Mouse (Mus musculus) lung, embryonic 16.5 days (tissue): ENCODE data around the gene Bicra. TPM values are rescaled to one million over a fixed set of nuclear protein-coding genes. Genes with fewer than 3 reads are reported as not detected.

ENCODE experiments used
- ATAC-seq: fragments of 200-750 bp; cut with Nextera tagmentation; 2 replicates; pipeline ENCODE4 v1.8.0; 2017; ENCODE audit warnings: low read depth, mild to moderate bottlenecking, moderate library complexity
- H3K27ac ChIP-seq: fragments of 300-500 bp; sonication (generic); 2 replicates; pipeline ENCODE4 v1.5.1; 2014; ENCODE audit warnings: mild to moderate bottlenecking, control low read depth, low read length
- H3K27me3 ChIP-seq: fragments of 300-500 bp; sonication (generic); 2 replicates; pipeline ENCODE4 v1.6.1; 2014; ENCODE audit warnings: low read depth, low read length, mixed read lengths; ENCODE audit not compliant: control insufficient read depth, insufficient read depth
- H3K36me3 ChIP-seq: fragments of 300-500 bp; sonication (generic); 2 replicates; pipeline ENCODE4 v1.6.1; 2014; ENCODE audit warnings: low read length; ENCODE audit not compliant: control insufficient read depth, insufficient read depth
- H3K4me1 ChIP-seq: fragments of 300-500 bp; sonication (generic); replicated peaks from 2 replicates; pipeline ENCODE4 v1.6.1; 2014; ENCODE audit warnings: low read length, mixed read lengths; ENCODE audit not compliant: control insufficient read depth, insufficient read depth
- H3K4me2 ChIP-seq: fragments of 300-500 bp; sonication (generic); 2 replicates; pipeline ENCODE4 v1.6.1; 2014; ENCODE audit warnings: low read depth, low read length, control low read depth
- H3K4me3 ChIP-seq: fragments of 300-500 bp; sonication (generic); 2 replicates; pipeline ENCODE4 v1.5.1; 2014; ENCODE audit warnings: mild to moderate bottlenecking, low read length, control low read depth
- H3K9ac ChIP-seq: fragments of 300-500 bp; sonication (generic); 2 replicates; pipeline ENCODE4 v1.6.1; 2014; ENCODE audit warnings: low read length, control low read depth
- H3K9me3 ChIP-seq: fragments of 300-500 bp; sonication (generic); 2 replicates; pipeline ENCODE4 v1.6.1; 2016; ENCODE audit warnings: low read length; ENCODE audit not compliant: control insufficient read depth
- WGBS: fragments of 180-500 bp; shearing (Covaris S2); extraction: QIAGEN DNeasy Blood & Tissue Kit; methylation state at CpG from one replicate; pipeline ENCODE4 v1.1.7; 2014; 5-methylcytosine and 5-hydroxymethylcytosine counted together
- polyA plus RNA-seq: library from polyadenylated mRNA; unstranded; fragments of >200 nt; fragmentation: Nextera tagmentation; extraction: Ambion mirVana; gene quantifications from 2 replicates; pipeline ENCODE4 v1.2.1, GENCODE M21; 2015

The Bicra gene
- polyA plus RNA-seq, 1 experiment from 2014 or later: 5.9 TPM

DNA sequence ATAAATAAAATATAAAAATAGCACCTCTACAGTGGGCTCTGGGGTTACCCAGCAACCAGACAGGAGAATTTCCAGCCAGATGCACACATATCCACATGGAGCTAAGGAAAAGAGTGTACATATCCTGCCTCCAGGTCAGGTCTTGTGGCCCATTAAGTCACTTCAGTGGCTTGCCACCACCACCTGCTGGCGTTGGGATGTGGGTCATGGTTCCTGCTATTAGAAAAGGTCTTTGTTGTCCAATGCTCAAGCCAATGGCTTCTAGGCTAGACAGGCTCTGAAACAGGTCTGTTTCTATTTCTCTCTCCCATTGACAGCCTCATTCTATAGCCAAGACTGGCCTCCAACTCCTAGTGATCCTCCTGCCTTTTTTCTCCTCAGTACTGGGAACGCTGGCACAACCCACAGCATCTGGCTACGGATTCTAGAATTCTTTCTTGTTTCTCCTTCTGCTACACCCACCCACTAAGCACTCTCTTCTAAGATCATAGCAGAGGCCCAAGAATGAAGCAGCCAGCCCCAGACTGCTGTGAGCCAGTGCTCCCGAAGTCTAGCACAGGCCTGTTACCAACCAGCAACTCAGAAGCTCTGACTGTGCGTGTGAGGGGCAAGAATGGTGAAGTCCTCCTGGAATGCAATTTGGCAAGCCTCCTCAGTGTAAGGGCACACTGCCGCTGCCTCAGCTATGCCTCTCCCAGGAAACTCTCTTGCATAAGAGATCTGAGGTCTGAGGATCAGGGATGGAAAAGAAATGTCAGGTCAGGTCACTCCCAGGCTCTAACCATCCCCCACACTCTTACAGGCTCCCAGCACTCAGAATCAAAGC lies 19.4 kb downstream of the Bicra start:
- H3K27me3 ChIP-seq: no peaks in the 10 kb centered on the region
- H3K9ac ChIP-seq: no peak overlapping the region
- no peak overlapping the region for H3K4me3 ChIP-seq
- H3K27ac ChIP-seq: no peak overlapping the region
- peak; percentile 41; the same call in 1 of the 2 replicates for ATAC-seq
- 72% methylated on average over 6 of the region's 6 CpGs for WGBS
- H3K4me2 ChIP-seq: no peak overlapping the region
- H3K36me3 ChIP-seq: no peaks in the 10 kb centered on the region
- H3K4me1 ChIP-seq: peaks cover 8% of the 10 kb centered on the region; the same call in 1 of the 2 replicates
- no peaks in the 10 kb centered on the region for H3K9me3 ChIP-seq

DNA sequence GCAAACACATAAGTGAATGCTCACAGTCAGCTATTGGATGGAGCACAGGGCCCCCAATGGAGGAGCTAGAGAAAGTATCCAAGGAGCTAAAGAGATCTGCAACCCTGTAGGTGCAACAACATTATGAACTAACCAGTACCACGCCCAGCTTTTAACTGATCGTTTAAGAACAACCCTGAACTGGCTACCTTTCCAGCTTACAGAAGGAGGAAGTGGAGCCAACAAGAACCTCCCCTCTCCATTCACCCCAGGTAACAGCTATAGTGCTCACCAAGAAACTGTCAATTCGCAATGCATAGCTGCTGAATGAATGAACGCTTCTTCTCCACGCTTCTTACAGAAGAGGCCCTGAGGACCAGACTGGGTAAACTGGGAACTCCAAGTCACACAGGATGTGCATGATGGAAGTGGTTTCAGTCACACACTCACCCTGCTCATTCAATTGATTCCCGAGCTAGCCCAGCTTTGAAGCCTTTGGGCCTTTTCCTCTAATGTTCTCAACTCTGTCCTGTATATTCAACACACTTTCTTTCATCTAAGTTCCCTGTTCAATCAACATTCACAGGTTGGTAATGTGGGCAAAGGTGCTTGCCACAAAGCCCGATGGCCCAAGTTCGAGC lies 23.0 kb downstream of the Bicra start:
- no peaks in the 10 kb centered on the region for H3K27me3 ChIP-seq
- no peaks in the 10 kb centered on the region for H3K9me3 ChIP-seq
- no peak overlapping the region for H3K4me3 ChIP-seq
- H3K4me1 ChIP-seq: peaks cover 12% of the 10 kb centered on the region; the same call in 1 of the 2 replicates
- no peak overlapping the region for H3K9ac ChIP-seq
- no peak overlapping the region for H3K27ac ChIP-seq
- H3K4me2 ChIP-seq: no peak overlapping the region
- ATAC-seq: no peak
- WGBS: 82% methylated on average over 8 of the region's 8 CpGs
- no peaks in the 10 kb centered on the region for H3K36me3 ChIP-seq

DNA sequence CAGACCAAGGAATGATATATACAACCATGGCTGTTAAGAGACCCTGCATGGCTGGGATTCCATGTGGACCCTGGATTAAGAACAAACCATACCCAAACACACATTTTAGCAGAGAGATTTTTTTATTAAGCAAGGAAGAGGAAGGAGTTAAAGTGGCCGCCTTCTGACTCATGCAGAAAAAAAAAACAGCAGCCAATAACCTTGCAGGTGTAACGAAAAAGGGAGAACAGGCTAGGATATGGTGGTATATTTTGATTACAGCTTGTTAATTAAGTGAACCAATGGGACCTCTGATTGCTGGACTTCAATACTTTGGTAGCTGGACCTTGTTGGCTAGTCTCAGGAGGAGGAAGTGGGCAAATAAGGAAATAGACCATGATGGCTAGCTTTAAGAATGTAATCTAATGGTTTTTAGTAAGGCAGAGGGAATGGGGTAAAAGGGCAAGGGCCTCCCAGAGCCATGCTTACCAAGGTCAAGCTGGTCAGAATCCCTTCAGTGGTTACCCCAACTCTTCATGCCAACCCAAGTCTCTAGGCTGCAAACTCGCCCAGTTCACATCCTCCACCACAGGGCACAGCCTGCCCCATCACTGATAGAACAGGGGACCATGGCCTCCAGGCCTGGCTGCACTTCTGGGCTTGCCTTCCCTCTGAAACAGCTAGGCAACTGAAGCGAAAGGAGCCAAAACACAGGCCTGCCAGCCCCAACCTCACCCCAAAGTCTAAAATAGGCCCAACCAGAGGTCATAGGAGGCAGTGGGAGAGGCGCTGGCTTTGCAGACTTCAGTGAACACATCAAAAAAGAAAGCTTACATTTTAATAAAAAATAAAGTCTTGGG lies 28.2 kb downstream of the Bicra start:
- no peak overlapping the region for H3K4me2 ChIP-seq
- peaks cover 3% of the 10 kb centered on the region; the same call in 1 of the 2 replicates for H3K4me1 ChIP-seq
- peak overlapping the region; percentile 10; the same call in 1 of the 2 replicates for H3K27ac ChIP-seq
- no peak overlapping the region for H3K9ac ChIP-seq
- H3K36me3 ChIP-seq: no peaks in the 10 kb centered on the region
- no peaks in the 10 kb centered on the region for H3K9me3 ChIP-seq
- H3K27me3 ChIP-seq: no peaks in the 10 kb centered on the region
- no peak overlapping the region for H3K4me3 ChIP-seq
- 73% methylated on average over 5 of the region's 5 CpGs for WGBS
- no peak for ATAC-seq

DNA sequence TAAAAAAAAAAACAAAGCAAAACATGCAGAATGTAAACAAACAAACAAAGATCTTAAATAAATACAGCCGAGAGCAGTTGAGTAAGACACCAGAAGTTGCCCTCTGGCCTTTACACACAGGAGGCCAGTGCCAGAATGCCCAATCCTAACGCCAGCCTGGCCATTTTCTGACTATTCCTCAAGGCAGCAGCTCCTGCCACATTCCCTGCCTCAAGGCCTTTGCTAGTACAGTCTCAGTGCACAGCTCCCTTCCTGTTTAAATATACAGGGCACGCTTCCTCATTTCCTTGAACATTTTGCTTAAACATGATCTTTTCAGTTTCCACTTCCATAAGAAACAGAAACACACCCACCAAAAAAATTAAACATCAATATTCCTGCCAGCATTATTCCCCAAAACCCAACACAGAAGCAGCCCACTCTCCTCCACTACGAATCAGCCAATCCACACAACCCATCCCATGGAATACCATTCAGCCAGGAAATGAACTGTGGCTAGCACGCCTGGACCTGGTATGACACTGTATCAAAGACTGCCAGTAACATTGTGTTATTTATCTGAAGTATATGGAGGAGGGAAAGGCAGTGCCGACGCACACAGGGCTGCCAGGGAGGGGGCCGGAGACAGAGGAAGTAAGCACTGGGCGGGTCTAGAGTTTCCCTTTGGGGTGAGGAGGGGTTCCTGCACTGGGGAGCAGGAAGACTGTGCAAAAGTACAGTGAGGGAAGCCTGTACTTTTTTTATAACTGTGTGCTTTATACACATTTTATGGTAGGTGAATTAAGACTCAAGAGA lies 29.5 kb downstream of the Bicra start:
- Histone ChIP-seq H3K4me2 (no peak overlapping the region), H3K9ac (no peak overlapping the region), H3K9me3 (no peaks in the 10 kb centered on the region), H3K27ac (peak overlapping the region; percentile 10), H3K4me3 (no peak overlapping the region), H3K4me1 (peaks cover 3% of the 10 kb centered on the region; the same call in 1 of the 2 replicates), H3K27me3 (no peaks in the 10 kb centered on the region), H3K36me3 (no peaks in the 10 kb centered on the region)
- 53% methylated on average over 9 of the region's 9 CpGs for WGBS
- ATAC-seq: peak; percentile 87

DNA sequence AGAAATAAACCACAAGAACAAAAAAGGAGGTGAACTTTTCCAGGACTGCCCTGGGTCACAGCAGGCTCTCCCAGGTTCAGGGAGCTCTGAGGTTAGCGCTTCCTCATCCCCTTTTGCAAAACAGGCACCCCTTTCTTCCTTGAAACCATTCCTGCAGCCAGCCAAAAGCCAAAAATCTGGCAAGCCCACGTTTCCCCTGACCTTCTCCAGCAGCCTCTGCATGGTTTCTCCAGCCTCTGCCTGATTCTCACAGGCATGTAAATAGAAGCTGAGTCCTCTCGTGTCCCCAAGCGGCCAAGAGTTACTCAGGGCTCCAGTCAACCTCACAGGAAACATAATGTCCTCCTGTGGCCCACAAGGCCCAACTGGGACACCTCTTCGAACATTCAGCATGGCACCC lies 32.3 kb downstream of the Bicra start:
- Histone ChIP-seq H3K9me3 (no peaks in the 10 kb centered on the region), H3K9ac (no peak overlapping the region), H3K27me3 (no peaks in the 10 kb centered on the region), H3K36me3 (no peaks in the 10 kb centered on the region), H3K4me1 (no peaks in the 10 kb centered on the region; the same call in 1 of the 2 replicates), H3K4me2 (no peak overlapping the region), H3K27ac (no peak overlapping the region), H3K4me3 (no peak overlapping the region)
- no peak for ATAC-seq
- 82% methylated on average over 5 of the region's 5 CpGs for WGBS

DNA sequence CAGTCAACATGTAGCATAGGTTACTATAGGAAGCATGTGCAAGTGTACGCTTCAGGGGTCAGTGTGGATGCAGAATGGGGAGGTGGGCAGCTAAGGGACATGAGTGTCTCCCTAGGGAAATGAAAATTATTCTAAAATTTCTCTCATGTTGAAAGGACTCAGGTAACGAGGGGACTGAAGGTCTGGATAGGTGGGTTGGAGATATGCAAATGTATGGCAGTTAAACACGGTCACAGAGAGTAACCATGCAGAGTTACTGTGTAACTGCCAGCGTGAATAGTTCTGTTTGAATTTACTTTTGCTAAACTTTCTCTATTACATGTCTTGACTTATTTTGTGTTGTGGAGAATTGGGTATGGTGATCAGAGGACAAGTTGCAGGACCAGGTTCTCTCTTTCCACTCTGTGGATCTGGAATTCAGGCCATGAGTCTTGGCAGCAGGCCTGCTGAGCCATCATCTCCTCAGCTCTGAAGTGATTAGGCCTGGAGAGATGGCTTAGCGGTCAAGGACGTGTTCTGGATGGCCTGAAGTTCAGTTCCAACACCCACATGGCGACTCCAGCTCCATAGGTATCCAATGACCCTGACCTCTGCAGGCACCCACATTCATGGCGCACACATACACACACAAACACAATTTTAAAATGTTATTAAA lies 33.1 kb downstream of the Bicra start:
- H3K27ac ChIP-seq: no peak overlapping the region
- WGBS: 80% methylated on average over 8 of the region's 8 CpGs
- no peak for ATAC-seq
- H3K4me3 ChIP-seq: no peak overlapping the region
- no peak overlapping the region for H3K9ac ChIP-seq
- H3K36me3 ChIP-seq: no peaks in the 10 kb centered on the region
- H3K4me2 ChIP-seq: no peak overlapping the region
- H3K9me3 ChIP-seq: no peaks in the 10 kb centered on the region
- no peaks in the 10 kb centered on the region for H3K27me3 ChIP-seq
- H3K4me1 ChIP-seq: no peaks in the 10 kb centered on the region; the same call in 1 of the 2 replicates

DNA sequence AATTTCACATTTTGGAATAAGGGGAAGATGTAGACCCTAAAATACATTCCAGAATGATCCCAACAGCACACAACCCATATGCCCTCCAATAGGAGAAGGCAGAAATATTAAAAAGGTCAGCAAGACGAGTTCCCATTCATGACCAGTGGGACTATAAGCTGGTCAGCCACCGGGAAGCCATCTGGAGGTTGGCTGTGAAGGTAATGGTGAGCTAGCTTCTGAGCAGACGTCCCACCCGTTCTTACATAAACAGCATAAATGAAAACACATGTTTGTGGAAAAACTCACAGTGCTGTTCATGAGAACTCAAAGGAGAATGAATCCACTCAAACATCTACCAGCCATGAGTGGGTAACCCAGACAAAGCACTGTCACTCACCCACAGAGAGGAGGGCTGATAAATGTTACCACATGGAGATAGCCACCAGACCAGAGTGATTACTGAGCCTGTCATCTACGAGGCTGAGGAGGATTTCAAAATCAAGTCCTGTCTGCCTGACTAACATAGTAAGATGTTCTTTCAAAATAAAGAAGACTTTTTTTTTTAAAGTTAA lies 33.9 kb downstream of the Bicra start:
- ATAC-seq: no peak
- H3K36me3 ChIP-seq: no peaks in the 10 kb centered on the region
- H3K9me3 ChIP-seq: no peaks in the 10 kb centered on the region
- no peak overlapping the region for H3K4me3 ChIP-seq
- 77% methylated on average over 5 of the region's 5 CpGs for WGBS
- H3K27ac ChIP-seq: no peak overlapping the region
- H3K4me2 ChIP-seq: no peak overlapping the region
- H3K4me1 ChIP-seq: no peaks in the 10 kb centered on the region
- no peaks in the 10 kb centered on the region for H3K27me3 ChIP-seq
- no peak overlapping the region for H3K9ac ChIP-seq

DNA sequence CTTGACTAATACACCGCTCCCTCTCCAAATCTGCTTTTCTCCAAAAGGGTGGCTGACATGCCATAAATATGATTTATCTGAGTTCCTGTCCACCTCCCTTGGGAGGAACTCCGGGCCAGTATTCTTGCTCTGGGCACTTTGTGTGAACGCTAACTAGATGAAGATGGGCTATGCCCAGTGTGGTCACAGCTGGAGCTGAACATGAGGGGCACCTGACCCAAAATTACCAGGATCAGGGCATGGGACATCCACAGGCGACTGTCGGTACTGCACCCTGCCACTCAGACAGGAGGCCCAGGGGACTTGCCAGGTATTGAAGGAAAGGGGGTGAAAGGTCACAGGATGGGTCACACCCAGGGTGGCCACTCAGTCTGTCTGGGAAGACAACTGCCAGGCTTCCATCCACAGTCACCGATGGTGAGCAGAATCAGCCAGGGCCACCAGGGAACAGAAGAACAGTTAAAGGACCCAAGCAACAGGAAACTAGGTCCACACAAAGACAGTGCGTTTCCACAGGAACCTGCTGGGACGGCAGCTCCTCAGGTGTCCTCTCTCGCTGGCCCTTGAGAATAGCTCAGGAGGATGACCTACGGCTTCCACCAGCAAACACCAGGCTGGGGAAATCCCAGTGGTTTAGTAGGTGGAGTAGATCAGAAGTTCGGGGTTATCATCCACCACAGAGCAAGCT lies 35.0 kb downstream of the Bicra start:
- Histone ChIP-seq H3K4me1 (no peaks in the 10 kb centered on the region), H3K4me2 (no peak overlapping the region), H3K27ac (no peak overlapping the region), H3K36me3 (peaks cover 2% of the 10 kb centered on the region; the same call in 1 of the 2 replicates), H3K9ac (no peak overlapping the region), H3K4me3 (no peak overlapping the region), H3K9me3 (no peaks in the 10 kb centered on the region), H3K27me3 (no peaks in the 10 kb centered on the region)
- 73% methylated on average over 11 of the region's 11 CpGs for WGBS
- ATAC-seq: no peak
